Comparison of ENCODE assay signal across 21 mouse cellular contexts in genomic region chr14:48039286-48039790, GRCm38 (mm10).
A peak's percentile ranks its signal among the peaks of the same experiment; 100 is the strongest.
DNase-seq lines count a peak whose midpoint lies in the region; ATAC-seq and TF ChIP-seq lines count a peak whose summit lies in the region.
"Had no signal": no experiment of that assay in that cellular context is flagged by ENCODE, and none has a peak within 500 bp of the region (broad histone marks: within the 10 kb centered on the region; RNA-seq: fewer than 3 reads in every experiment).

No protein-coding gene starts in this region.

- WGBS in forebrain, embryonic 14.5 days, result 23% methylated on average over 4 of the region's 4 CpGs
- WGBS in forebrain, embryonic 12.5 days, result 59% methylated on average over 4 of the region's 4 CpGs
- 50% methylated on average over 4 of the region's 4 CpGs for WGBS in kidney, adult 2 months
- 92% methylated on average over 4 of the region's 4 CpGs for WGBS in limb, embryonic 10.5 days

- no peak overlapping the region for H3K27ac ChIP-seq in forebrain, embryonic 14.5 days (ENCODE audit: low read depth, low read length)
- H3K27ac ChIP-seq in forebrain, embryonic 12.5 days, result no peak overlapping the region
- H3K27ac ChIP-seq in kidney, adult 2 months (ENCODE audit: insufficient read depth, low read depth, low read length), result no peak overlapping the region
- no peak overlapping the region for H3K27ac ChIP-seq in limb, embryonic 10.5 days
- H3K27ac ChIP-seq: forebrain, embryonic 10.5 days; forebrain, embryonic 15.5 days; hindbrain, embryonic 10.5 days; hindbrain, embryonic 15.5 days had no signal

- DNase-seq in forebrain, embryonic 14.5 days (ENCODE audit: low spot score), result peak; percentile 55
- peak; percentile 55 for DNase-seq in kidney, adult 2 months
- no peak for DNase-seq in kidney, postnatal 25 days
- DNase-seq in Muller cell, postnatal 12 days (ENCODE audit: inconsistent ontology term), result peak; percentile 90
- peak; percentile 3 for DNase-seq in limb, embryonic 10.5 days (ENCODE audit: low spot score)
- DNase-seq in right cerebral cortex, adult 2 months (ENCODE audit: low spot score in 2 of 2), result no peak
- DNase-seq in ovary, postnatal 14 days (ENCODE audit: low spot score), result no peak
- DNase-seq: adrenal gland, postnatal 10 days; adrenal gland, postnatal 36 days; cerebellum, adult 18-20 months; cerebellum, adult 9-10 months; cerebellum, postnatal 14 days; gastrocnemius, postnatal 36 days; heart, postnatal 36 days had no signal

- no peaks in the 10 kb centered on the region for H3K4me1 ChIP-seq in forebrain, embryonic 14.5 days (ENCODE audit: control insufficient read depth, insufficient read depth, low read length)
- 0 out of 2 replicates have a peak, but pooled peaks cover 4% of the 10 kb centered on the region for H3K4me1 ChIP-seq in forebrain, embryonic 12.5 days
- no peaks in the 10 kb centered on the region for H3K4me1 ChIP-seq in kidney, adult 2 months (ENCODE audit: control insufficient read depth, insufficient read depth, low read length)
- no peaks in the 10 kb centered on the region for H3K4me1 ChIP-seq in limb, embryonic 10.5 days
- H3K4me1 ChIP-seq: hindbrain, embryonic 10.5 days; hindbrain, embryonic 15.5 days had no signal

- peak; percentile 50 for ATAC-seq in forebrain, embryonic 14.5 days
- ATAC-seq in forebrain, embryonic 12.5 days (ENCODE audit: low FRiP score), result no peak
- ATAC-seq: forebrain, embryonic 15.5 days; Patski had no signal

- TF ChIP-seq CTCF in kidney, adult 2 months (conservative IDR thresholded peaks at IDR 0.05; ENCODE audit: insufficient read depth, insufficient read length, low read depth, low read length), result no peak

- H3K36me3 ChIP-seq in forebrain, embryonic 14.5 days (ENCODE audit: control insufficient read depth, insufficient read depth, low read length), result no peaks in the 10 kb centered on the region
- no peaks in the 10 kb centered on the region for H3K36me3 ChIP-seq in forebrain, embryonic 12.5 days (replicated peaks)
- no peaks in the 10 kb centered on the region for H3K36me3 ChIP-seq in kidney, adult 2 months (ENCODE audit: control insufficient read depth, insufficient read depth, low read length)
- no peaks in the 10 kb centered on the region for H3K36me3 ChIP-seq in limb, embryonic 10.5 days
- H3K36me3 ChIP-seq: forebrain, embryonic 10.5 days; forebrain, embryonic 15.5 days; hindbrain, embryonic 10.5 days; hindbrain, embryonic 15.5 days had no signal

- H3K9me3 ChIP-seq in forebrain, embryonic 14.5 days (replicated peaks; ENCODE audit: control insufficient read depth, low read length), result no peaks in the 10 kb centered on the region
- H3K9me3 ChIP-seq in forebrain, embryonic 12.5 days, result no peaks in the 10 kb centered on the region
- no peaks in the 10 kb centered on the region for H3K9me3 ChIP-seq in limb, embryonic 10.5 days (replicated peaks)
- H3K9me3 ChIP-seq: forebrain, embryonic 10.5 days; forebrain, embryonic 15.5 days; hindbrain, embryonic 10.5 days; hindbrain, embryonic 15.5 days had no signal

- no peaks in the 10 kb centered on the region for H3K27me3 ChIP-seq in forebrain, embryonic 14.5 days (replicated peaks; ENCODE audit: control insufficient read depth, insufficient read depth, low read length)
- H3K27me3 ChIP-seq in forebrain, embryonic 12.5 days, result no peaks in the 10 kb centered on the region
- H3K27me3 ChIP-seq in kidney, adult 2 months (replicated peaks; ENCODE audit: control insufficient read depth, insufficient read depth, low read length), result no peaks in the 10 kb centered on the region
- H3K27me3 ChIP-seq in limb, embryonic 10.5 days (ENCODE audit: low read depth, poor library complexity, severe bottlenecking), result no peaks in the 10 kb centered on the region
- H3K27me3 ChIP-seq: forebrain, embryonic 15.5 days; hindbrain, embryonic 15.5 days had no signal

- no peak overlapping the region for H3K4me2 ChIP-seq in forebrain, embryonic 14.5 days (ENCODE audit: low read length)
- no peak overlapping the region for H3K4me2 ChIP-seq in forebrain, embryonic 12.5 days
- H3K4me2 ChIP-seq: forebrain, embryonic 15.5 days; heart, embryonic 11.5 days; hindbrain, embryonic 15.5 days had no signal

- no peak for TF ChIP-seq POLR2A in kidney, adult 2 months (IDR thresholded peaks at IDR 0.05; ENCODE audit: low read depth, low read length)

- no peak overlapping the region for H3K4me3 ChIP-seq in forebrain, embryonic 14.5 days (ENCODE audit: low read depth, low read length)
- H3K4me3 ChIP-seq in forebrain, embryonic 12.5 days (replicated peaks), result no peak overlapping the region
- no peak overlapping the region for H3K4me3 ChIP-seq in kidney, adult 2 months (ENCODE audit: insufficient read depth, low read depth, low read length)
- H3K4me3 ChIP-seq in limb, embryonic 10.5 days, result no peak overlapping the region
- H3K4me3 ChIP-seq: forebrain, embryonic 10.5 days; forebrain, embryonic 15.5 days; hindbrain, embryonic 10.5 days; hindbrain, embryonic 15.5 days had no signal

- H3K9ac ChIP-seq in forebrain, embryonic 14.5 days (ENCODE audit: low read length), result no peak overlapping the region
- H3K9ac ChIP-seq in forebrain, embryonic 12.5 days, result no peak overlapping the region
- H3K9ac ChIP-seq: forebrain, embryonic 15.5 days; hindbrain, embryonic 15.5 days had no signal

Comparison
In these comparisons a context has a peak if more than half of its experiments do, and no peak if none do; other contexts are left out.
1. DNase-seq: peak in forebrain, embryonic 14.5 days (single experiment), kidney, adult 2 months (single experiment), Muller cell, postnatal 12 days (single experiment) and limb, embryonic 10.5 days (single experiment); none in kidney, postnatal 25 days (0 of 2), right cerebral cortex, adult 2 months (0 of 2) and ovary, postnatal 14 days (single experiment).